Mouse (Mus musculus): ENCODE data around the gene Plin1.

DNA sequence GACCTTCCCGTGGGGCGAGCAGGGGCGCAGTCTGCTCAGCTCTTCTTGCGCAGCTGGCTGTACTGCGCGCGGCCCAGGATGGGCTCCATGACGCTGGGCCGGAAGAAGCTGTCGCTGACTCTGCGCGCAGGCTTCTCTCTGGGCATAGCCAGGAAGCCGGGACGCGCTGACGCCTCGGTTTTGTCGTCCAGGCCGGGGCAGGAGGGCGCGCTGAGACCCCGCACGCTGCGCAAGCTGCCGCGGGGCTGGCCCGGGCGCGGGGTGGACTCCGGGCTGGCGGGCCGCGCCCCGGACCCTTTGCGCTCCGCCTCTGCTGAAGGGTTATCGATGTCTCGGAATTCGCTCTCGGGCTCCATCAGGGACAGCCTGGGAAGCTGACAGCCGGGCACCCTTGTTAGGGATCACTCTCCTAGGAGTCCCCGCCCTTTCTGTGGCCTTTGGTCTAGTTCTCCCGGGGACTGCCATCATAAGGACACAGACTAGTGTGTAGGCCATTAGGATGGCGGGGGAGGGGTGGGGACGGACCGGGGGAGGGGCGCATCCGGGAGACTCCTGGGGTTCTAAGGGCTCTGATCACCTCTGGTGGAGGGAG is 11.2 kb downstream of the Plin1 start:
- TF ChIP-seq ZKSCAN1 (IDR thresholded peaks at IDR 0.05; ENCODE audit: borderline replicate concordance, low read depth, low read length), result no peak
- TF ChIP-seq BHLHE40 (IDR thresholded peaks at IDR 0.05; ENCODE audit: low read depth, low read length), result no peak
- TF ChIP-seq POLR2AphosphoS2 (IDR thresholded peaks at IDR 0.05; ENCODE audit: low read depth, low read length), result no peak
- TF ChIP-seq CTCF (conservative IDR thresholded peaks at IDR 0.05 in 1 of 2, IDR thresholded peaks at IDR 0.05 in 1 of 2; ENCODE audit: low read depth in 2 of 2, low read length in 2 of 2), result no peak
- TF ChIP-seq EP300 (IDR thresholded peaks at IDR 0.05; ENCODE audit: low read length), result no peak
- TF ChIP-seq ZNF384 (IDR thresholded peaks at IDR 0.05; ENCODE audit: low read depth, low read length), result no peak
- TF ChIP-seq NELFE (IDR thresholded peaks at IDR 0.05; ENCODE audit: low read depth, low read length), result no peak
- TF ChIP-seq MAFK (IDR thresholded peaks at IDR 0.05; ENCODE audit: insufficient replicate concordance, low read length), result no peak
- TF ChIP-seq USF1 (IDR thresholded peaks at IDR 0.05; ENCODE audit: low read depth, low read length), result no peak
- TF ChIP-seq UBTF (IDR thresholded peaks at IDR 0.05; ENCODE audit: low read depth, low read length), result no peak
